Mouse (Mus musculus): ENCODE data around the gene Hlcs.

The Hlcs gene

GRCm38 (mm10) chr16:94164978-94165377 lies 148.4 kb downstream of the Hlcs start:
- DNase-seq (ENCODE audit: low read depth, low spot score): no peak

- DNase-seq (ENCODE audit: low read depth, low spot score): no peak
Measured at GRCm38 (mm10) chr16:94164236-94164635, 149.1 kb downstream of the Hlcs start.

GRCm38 (mm10) chr16:94163051-94163450 lies 150.3 kb downstream of the Hlcs start:
- DNase-seq (ENCODE audit: low read depth, low spot score): no peak

- DNase-seq (ENCODE audit: low read depth, low spot score): no peak
Measured at GRCm38 (mm10) chr16:94162000-94162399, 151.4 kb downstream of the Hlcs start.

GRCm38 (mm10) chr16:94157819-94158218 lies 155.6 kb downstream of the Hlcs start:
- no peak for DNase-seq (ENCODE audit: low read depth, low spot score)

GRCm38 (mm10) chr16:94155041-94155653 lies 158.2 kb downstream of the Hlcs start:
- DNase-seq (ENCODE audit: low read depth, low spot score): no peak

- peak; percentile 56 for DNase-seq (ENCODE audit: low read depth, low spot score)
Measured at GRCm38 (mm10) chr16:94150125-94151103, 163.0 kb downstream of the Hlcs start.

GRCm38 (mm10) chr16:94148139-94148538 lies 165.2 kb downstream of the Hlcs start:
- peak; percentile 39 for DNase-seq (ENCODE audit: low read depth, low spot score)

- DNase-seq (ENCODE audit: low read depth, low spot score): peak; percentile 24
Measured at GRCm38 (mm10) chr16:94143325-94143724, 170.0 kb downstream of the Hlcs start.

- DNase-seq (ENCODE audit: low read depth, low spot score): no peak
Measured at GRCm38 (mm10) chr16:94140746-94141145, 172.6 kb downstream of the Hlcs start.

GRCm38 (mm10) chr16:94134218-94134617 lies 179.2 kb downstream of the Hlcs start:
- DNase-seq (ENCODE audit: low read depth, low spot score): no peak

GRCm38 (mm10) chr16:94128236-94128835 lies 185.0 kb downstream of the Hlcs start:
- peak; percentile 36 for DNase-seq (ENCODE audit: low read depth, low spot score)

GRCm38 (mm10) chr16:94126200-94126599 lies 187.2 kb downstream of the Hlcs start:
- no peak for DNase-seq (ENCODE audit: low read depth, low spot score)

- DNase-seq (ENCODE audit: low read depth, low spot score): peak; percentile 50
Measured at GRCm38 (mm10) chr16:94125172-94125981, 188.0 kb downstream of the Hlcs start.

GRCm38 (mm10) chr16:94123247-94123646 lies 190.1 kb downstream of the Hlcs start:
- no peak for DNase-seq (ENCODE audit: low read depth, low spot score)

- DNase-seq (ENCODE audit: low read depth, low spot score): no peak
Measured at GRCm38 (mm10) chr16:94122347-94122746, 191.0 kb downstream of the Hlcs start.

GRCm38 (mm10) chr16:94118394-94118793 lies 195.0 kb downstream of the Hlcs start:
- no peak for DNase-seq (ENCODE audit: low read depth, low spot score)

GRCm38 (mm10) chr16:94117333-94117732 lies 196.0 kb downstream of the Hlcs start:
- no peak for DNase-seq (ENCODE audit: low read depth, low spot score)

- no peak for DNase-seq (ENCODE audit: low read depth, low spot score)
Measured at GRCm38 (mm10) chr16:94114693-94115092, 198.7 kb downstream of the Hlcs start.

GRCm38 (mm10) chr16:94113160-94113559 lies 200.2 kb downstream of the Hlcs start:
- no peak for DNase-seq (ENCODE audit: low read depth, low spot score)

- DNase-seq (ENCODE audit: low read depth, low spot score): peak; percentile 95
Measured at GRCm38 (mm10) chr16:94097724-94098455, 215.5 kb downstream of the Hlcs start.

Measured in ZHBTc4 (cell line).